Mouse (Mus musculus) macrophage (primary cell): ENCODE measurements around the gene Cacna1c. TPM values are rescaled to one million over a fixed set of nuclear protein-coding genes. Genes with fewer than 3 reads are reported as not detected.

Experiments used
- H3K27ac ChIP-seq: fragments of 350-480 bp; formaldehyde crosslinking; 2 replicates; pipeline ENCODE4 v1.9.0; 2021
- H3K36me3 ChIP-seq: fragments of 350-480 bp; formaldehyde crosslinking; 2 replicates; pipeline ENCODE4 v1.9.0; 2021; ENCODE audit errors: inconsistent target
- H3K4me3 ChIP-seq: fragments of 350-480 bp; formaldehyde crosslinking; 2 replicates; pipeline ENCODE4 v1.9.0; 2021; ENCODE audit errors: inconsistent target
- H3K79me2 ChIP-seq: fragments of 350-480 bp; formaldehyde crosslinking; 2 replicates; pipeline ENCODE4 v1.9.0; 2021; ENCODE audit errors: inconsistent target
- WGBS: methylation state at CpG from one replicate; pipeline ENCODE4 v1.1.7; 2026; ENCODE audit warnings: inconsistent platforms; ENCODE audit not compliant: missing documents; 5-methylcytosine and 5-hydroxymethylcytosine counted together
- polyA plus RNA-seq: library from polyadenylated mRNA; stranded (reverse); fragments of 250-400 nt; gene quantifications from 3 replicates; pipeline ENCODE4 v1.2.4, GENCODE M21; 2018; ENCODE audit warnings: inconsistent platforms

Gene Cacna1c
- polyA plus RNA-seq, 1 experiment from 2014 or later: not detected

DNA sequence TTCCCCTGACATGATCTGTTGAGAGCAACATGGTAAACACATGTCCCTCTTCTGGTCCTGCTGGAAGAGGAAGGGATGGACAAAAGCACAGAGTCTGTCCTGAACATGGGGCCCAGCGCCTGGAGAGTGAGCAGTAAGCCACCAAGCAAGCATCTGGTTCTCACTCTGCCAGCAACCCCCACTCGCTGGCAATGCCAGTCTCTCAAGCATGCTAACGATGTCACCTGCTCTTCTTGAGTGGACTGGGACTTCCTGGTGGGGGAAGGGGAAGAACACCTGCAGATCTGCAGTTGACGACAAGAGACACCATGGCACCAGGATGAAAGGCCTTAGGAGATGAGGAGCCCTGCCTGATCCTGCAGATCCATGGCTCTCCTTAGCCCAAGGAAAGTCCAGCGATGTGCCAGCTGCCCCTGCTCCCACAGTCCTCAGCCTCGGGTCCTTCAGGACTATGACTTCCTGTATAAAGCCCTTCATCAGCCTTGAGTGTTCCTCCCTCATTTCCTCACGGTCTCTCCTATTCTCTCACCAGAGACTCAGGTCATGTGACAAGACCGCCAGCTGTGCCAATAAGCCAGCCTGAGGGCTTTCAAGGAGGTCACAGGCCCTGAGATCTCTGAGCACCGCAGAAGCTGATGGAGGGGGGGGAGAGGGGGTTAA is 261.8 kb downstream of the Cacna1c start:
- H3K4me3 ChIP-seq: no peak overlapping the region
- H3K36me3 ChIP-seq: no peaks in the 10 kb centered on the region
- H3K79me2 ChIP-seq: no peaks in the 10 kb centered on the region
- H3K27ac ChIP-seq: no peak overlapping the region
- WGBS: 55% methylated on average over 9 of the region's 9 CpGs

DNA sequence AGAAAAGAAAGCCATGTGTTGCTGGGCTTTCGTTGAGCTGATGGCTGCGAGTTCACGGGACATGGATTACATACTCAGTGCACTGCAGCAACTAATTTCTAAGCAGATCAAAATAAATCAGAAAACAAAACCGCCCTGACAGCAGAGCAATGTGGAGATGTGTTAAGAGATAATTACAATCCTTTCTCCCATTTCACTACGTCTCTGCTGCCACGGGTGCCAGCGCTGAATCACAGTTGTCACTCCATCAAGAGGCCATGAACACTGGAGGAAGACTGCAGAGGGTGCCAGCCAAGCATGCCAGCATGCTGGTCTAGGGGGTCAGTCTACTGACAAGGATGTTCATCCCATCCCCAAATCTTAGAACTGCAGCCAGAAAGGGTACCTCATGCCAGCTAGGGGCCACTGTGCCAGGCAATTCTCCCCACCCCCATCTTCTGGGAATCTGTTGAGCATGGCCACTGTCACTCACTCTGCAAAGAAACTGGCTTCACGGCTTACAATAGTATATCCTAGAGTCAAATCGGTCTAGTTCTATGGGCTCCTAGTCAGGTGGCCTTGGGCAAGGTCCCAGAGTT is 263.1 kb downstream of the Cacna1c start:
- no peaks in the 10 kb centered on the region for H3K36me3 ChIP-seq

DNA sequence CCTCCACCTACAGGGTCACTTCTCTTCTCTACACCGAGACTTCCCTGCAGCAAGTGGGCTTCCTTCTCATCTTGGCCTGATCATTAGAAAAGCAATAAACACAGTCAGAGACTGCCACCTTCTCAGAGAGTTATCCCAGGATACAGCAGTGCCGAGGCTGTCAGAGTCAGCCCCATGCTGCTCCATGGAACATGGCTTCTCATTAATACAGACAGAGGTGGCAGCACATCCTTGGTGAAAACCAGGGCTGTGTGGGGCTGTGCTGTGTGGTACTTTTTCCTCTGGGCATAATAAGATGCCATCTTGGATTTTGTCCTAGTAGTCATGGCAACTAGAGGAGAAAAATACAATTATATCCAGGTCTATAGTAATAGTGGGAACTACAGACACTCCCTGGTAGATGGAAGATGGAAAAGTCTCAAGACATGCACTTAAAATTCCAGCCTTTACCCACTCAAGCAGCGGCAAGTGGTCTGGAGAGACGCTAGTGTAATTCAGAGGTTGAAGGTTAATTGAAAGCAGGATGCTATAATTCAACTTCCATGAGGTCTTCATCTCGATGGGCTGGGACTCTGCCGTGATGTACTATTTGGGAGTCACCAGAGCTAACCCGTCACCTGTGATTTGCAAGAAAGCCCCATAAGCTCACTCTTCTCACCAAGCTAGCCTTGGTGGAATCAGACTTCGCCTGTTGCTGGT is 264.1 kb downstream of the Cacna1c start:
- no peak overlapping the region for H3K27ac ChIP-seq
- H3K79me2 ChIP-seq: no peaks in the 10 kb centered on the region
- H3K4me3 ChIP-seq: no peak overlapping the region
- WGBS: 92% methylated on average over 8 of the region's 8 CpGs
- H3K36me3 ChIP-seq: no peaks in the 10 kb centered on the region

More for the DNA sequence above, 263.1 kb downstream of the Cacna1c start:
- H3K27ac ChIP-seq: no peak overlapping the region
- 90% methylated on average over 9 of the region's 9 CpGs for WGBS
- H3K79me2 ChIP-seq: no peaks in the 10 kb centered on the region
- H3K4me3 ChIP-seq: no peak overlapping the region

DNA sequence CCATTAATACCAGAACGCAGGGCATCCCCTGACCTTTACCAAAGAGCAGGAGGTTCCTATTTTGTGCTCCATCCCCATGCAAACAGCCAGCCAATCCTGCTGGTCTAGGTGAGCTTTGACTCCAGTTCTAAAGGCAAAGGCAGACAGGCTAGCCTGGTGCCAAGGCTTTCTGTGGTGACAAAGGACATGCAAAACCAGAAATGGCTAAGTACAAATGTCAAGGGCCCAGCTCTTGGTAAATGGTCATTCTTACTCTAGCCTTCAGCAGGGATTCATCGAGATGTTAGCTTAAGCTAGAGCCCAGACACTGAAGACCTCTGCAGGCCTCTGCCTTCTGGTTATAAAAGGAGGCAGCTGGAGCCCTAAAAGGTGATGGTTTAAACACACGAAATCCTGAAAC is 269.5 kb downstream of the Cacna1c start:
- H3K36me3 ChIP-seq: no peaks in the 10 kb centered on the region
- WGBS: 78% methylated on average over 3 of the region's 3 CpGs
- H3K79me2 ChIP-seq: no peaks in the 10 kb centered on the region
- H3K27ac ChIP-seq: no peak overlapping the region
- no peak overlapping the region for H3K4me3 ChIP-seq

DNA sequence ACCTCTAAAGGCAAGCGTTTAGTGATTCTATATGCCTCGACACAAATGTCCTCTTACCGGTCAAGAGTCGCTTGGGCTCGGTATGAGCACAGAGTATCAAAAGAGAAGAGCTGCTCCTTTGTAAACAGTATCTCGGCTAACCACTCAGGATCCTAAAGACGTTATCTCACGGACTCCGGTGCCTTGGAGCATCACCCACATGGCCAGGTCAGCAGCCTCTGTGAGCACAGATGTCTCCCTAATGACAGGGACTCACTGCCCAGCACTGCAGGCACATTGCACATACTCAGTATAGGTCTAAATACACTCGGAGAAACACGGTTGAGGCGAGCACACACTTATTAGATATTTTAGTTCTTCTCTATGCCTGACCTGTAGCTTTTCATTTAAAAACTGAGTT is 271.8 kb downstream of the Cacna1c start:
- Histone ChIP-seq H3K27ac (no peak overlapping the region), H3K79me2 (no peaks in the 10 kb centered on the region), H3K36me3 (no peaks in the 10 kb centered on the region), H3K4me3 (no peak overlapping the region)
- 93% methylated on average over 12 of the region's 12 CpGs for WGBS

GRCm38 (mm10) chr6:118923926-118924325 is 272.3 kb downstream of the Cacna1c start:
- Histone ChIP-seq H3K79me2 (no peaks in the 10 kb centered on the region), H3K27ac (no peak overlapping the region), H3K36me3 (no peaks in the 10 kb centered on the region), H3K4me3 (no peak overlapping the region)
- 87% methylated on average over 2 of the region's 2 CpGs for whole genome bisulfite sequencing

GRCm38 (mm10) chr6:118923212-118923577 is 273.0 kb downstream of the Cacna1c start:
- WGBS: 82% methylated on average over 5 of the region's 5 CpGs
- Histone ChIP-seq H3K27ac (no peak overlapping the region), H3K79me2 (no peaks in the 10 kb centered on the region), H3K4me3 (no peak overlapping the region), H3K36me3 (no peaks in the 10 kb centered on the region)

DNA sequence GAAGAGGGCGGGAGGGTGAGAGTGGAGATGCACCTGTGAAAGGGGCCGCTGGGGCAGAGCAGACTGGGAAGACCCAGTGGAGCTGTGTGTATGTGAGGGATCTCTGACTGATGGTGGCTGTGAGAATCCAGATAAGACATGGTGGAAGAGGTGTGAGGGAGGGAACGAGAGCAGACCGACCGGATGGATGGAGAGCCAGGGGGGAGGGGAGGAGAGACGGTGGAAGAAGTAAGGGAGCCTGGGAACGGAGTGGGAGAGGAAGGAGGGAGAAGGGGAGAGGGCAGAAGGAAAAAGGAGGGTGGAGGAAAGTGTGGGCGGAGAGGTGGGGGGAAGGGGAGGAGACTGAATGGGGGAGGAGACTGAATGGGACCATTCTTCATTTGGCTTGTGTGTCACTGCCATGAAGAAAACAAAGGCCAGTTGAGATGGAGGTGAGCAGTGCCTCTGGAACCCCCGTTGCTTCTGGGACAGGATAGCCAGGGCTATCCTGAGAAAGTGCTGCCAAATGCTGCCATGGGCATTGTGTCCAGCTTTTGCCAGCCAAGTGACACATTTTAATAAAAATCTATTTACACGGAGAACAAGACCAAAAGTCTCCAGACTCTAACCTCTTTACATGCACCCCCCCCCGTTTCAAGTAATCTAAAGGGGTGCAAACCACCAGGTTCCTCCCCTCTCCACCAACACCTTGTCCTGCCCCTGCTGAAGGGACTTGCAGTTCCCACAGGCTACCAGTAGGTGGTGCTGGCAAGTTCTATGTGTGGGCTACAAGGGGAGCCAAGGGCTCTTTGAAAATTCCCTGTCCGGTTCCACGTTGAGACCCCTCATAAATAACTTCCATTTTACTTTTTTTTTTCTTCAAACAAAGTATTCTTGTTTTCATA is 273.6 kb downstream of the Cacna1c start:
- WGBS: 37% methylated on average over 13 of the region's 13 CpGs

GRCm38 (mm10) chr6:118908176-118908575 is 288.0 kb downstream of the Cacna1c start:
- WGBS: 40% methylated on average over 4 of the region's 4 CpGs
- Histone ChIP-seq H3K4me3 (no peak overlapping the region), H3K27ac (no peak overlapping the region), H3K36me3 (no peaks in the 10 kb centered on the region), H3K79me2 (no peaks in the 10 kb centered on the region)

More for the DNA sequence above, 273.6 kb downstream of the Cacna1c start:
- Histone ChIP-seq H3K27ac (no peak overlapping the region), H3K36me3 (no peaks in the 10 kb centered on the region), H3K4me3 (no peak overlapping the region), H3K79me2 (no peaks in the 10 kb centered on the region)

DNA sequence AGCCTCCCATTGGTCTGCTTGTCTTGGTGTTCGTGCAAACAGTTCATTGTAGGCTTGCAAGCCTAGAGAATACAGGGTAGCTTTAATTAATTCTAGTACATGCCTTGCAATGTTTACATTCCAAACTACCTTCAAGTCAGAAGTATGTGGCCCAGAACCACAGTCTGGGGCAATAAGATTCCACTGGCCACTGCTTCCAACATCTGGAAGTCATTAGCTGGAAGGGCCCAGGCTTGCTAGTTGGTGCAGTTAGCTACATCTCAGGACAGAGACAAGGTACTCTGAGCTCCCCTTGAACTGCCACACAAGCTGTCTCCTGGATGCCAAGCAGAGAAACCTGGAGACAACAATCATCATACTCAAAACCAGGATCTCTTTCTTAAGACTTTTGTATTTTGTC is 288.5 kb downstream of the Cacna1c start:
- no peak overlapping the region for H3K27ac ChIP-seq
- no peaks in the 10 kb centered on the region for H3K79me2 ChIP-seq
- H3K4me3 ChIP-seq: no peak overlapping the region
- 83% methylated on average over 1 of the region's 1 CpGs for WGBS
- no peaks in the 10 kb centered on the region for H3K36me3 ChIP-seq

DNA sequence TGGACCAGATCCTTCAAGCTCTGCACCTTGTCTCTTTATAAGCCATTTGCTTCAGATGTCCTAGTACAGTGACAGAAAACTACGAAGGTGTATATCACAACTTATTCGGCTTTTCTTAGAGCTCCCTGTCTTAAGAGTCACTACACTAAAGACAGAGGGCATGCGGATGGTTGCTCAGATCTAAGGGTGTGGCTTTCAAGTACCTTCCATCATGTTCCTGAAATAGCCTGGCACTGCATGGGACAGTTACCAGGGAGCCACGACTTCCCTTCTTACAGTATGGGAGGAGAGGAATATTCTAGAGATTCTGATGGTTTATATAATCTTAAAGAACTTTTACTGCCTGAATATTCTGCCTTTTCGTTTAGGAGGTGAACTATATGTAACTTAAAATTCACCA is 289.3 kb downstream of the Cacna1c start:
- 87% methylated on average over 4 of the region's 5 CpGs for WGBS
- no peaks in the 10 kb centered on the region for H3K36me3 ChIP-seq

GRCm38 (mm10) chr6:118899688-118900087 is 296.5 kb downstream of the Cacna1c start:
- WGBS: 87% methylated on average over 8 of the region's 8 CpGs
- Histone ChIP-seq H3K36me3 (no peaks in the 10 kb centered on the region), H3K79me2 (no peaks in the 10 kb centered on the region), H3K27ac (no peak overlapping the region), H3K4me3 (no peak overlapping the region)

More for the DNA sequence above, 289.3 kb downstream of the Cacna1c start:
- H3K79me2 ChIP-seq: no peaks in the 10 kb centered on the region
- no peak overlapping the region for H3K27ac ChIP-seq
- no peak overlapping the region for H3K4me3 ChIP-seq

GRCm38 (mm10) chr6:118897101-118897500 is 299.1 kb downstream of the Cacna1c start:
- H3K27ac ChIP-seq: no peak overlapping the region
- WGBS: 63% methylated on average over 5 of the region's 5 CpGs
- no peaks in the 10 kb centered on the region for H3K36me3 ChIP-seq
- no peaks in the 10 kb centered on the region for H3K79me2 ChIP-seq
- H3K4me3 ChIP-seq: no peak overlapping the region

DNA sequence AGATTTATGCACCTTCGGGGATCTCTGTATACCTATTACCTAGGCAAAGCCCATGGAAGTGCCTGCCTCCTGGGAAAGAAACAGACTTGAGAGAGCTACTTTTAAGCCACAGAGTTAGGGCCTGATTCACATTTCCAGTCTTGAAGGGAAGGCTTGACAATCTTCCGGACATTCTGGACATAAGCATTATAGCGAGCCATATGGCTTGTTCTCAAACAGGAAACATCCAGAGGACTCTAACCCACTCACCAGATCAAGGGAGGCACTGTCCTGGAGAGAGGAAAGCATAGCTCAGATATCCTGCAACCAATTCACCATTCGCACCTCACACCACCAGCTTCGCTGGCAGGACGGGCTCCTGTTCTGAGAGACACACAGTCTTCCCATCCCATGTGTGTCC is 302.2 kb downstream of the Cacna1c start:
- Histone ChIP-seq H3K36me3 (no peaks in the 10 kb centered on the region), H3K4me3 (no peak overlapping the region), H3K27ac (no peak overlapping the region), H3K79me2 (no peaks in the 10 kb centered on the region)
- 84% methylated on average over 6 of the region's 6 CpGs for WGBS
